ENCODE assay signal across 33 mouse cellular contexts in the genomic region with DNA sequence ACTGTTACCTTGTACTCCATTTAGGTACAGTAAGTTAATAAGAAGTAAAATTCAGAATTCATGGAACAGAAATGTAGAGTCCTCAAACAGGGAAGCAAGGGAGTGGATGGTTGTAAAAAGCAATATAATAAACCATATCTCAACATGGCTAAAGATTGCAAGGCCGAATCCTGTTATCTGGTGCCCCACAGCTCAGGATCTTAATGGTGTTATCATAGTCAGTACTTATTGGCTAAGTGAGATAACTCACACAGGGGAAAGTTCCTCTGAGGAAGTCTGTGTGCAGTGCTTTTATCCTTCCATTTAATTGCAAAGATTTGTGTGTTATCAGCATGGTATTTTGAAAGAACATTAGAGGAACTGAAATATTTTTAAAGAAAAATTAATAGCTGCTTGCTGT.
"Had no signal": no experiment of that assay in that cellular context is flagged by ENCODE, and none has a peak within 500 bp of the region (broad histone marks: within the 10 kb centered on the region; RNA-seq: fewer than 3 reads in every experiment).

No protein-coding gene starts in this region.

- H3K4me2 ChIP-seq: heart, embryonic 11.5 days; heart, embryonic 12.5 days; heart, embryonic 13.5 days; heart, embryonic 15.5 days; hindbrain, embryonic 12.5 days; hindbrain, embryonic 13.5 days; hindbrain, embryonic 14.5 days; hindbrain, embryonic 15.5 days; kidney, embryonic 15.5 days had no signal

- H3K4me1 ChIP-seq: heart, embryonic 10.5 days; heart, embryonic 12.5 days; heart, embryonic 13.5 days; heart, embryonic 15.5 days; hindbrain, embryonic 10.5 days; hindbrain, embryonic 12.5 days; hindbrain, embryonic 13.5 days; hindbrain, embryonic 15.5 days; kidney, embryonic 15.5 days had no signal

- ATAC-seq: hindbrain, embryonic 16.5 days; hindbrain, postnatal 0 days; inflammation-experienced regulatory T-cells, adult 6 months had no signal

- H3K9ac ChIP-seq: heart, embryonic 12.5 days; heart, embryonic 13.5 days; heart, embryonic 15.5 days; hindbrain, embryonic 12.5 days; hindbrain, embryonic 13.5 days; hindbrain, embryonic 14.5 days; hindbrain, embryonic 15.5 days; kidney, embryonic 15.5 days had no signal

- H3K27ac ChIP-seq: heart, embryonic 10.5 days; heart, embryonic 13.5 days; heart, embryonic 15.5 days; hindbrain, embryonic 10.5 days; hindbrain, embryonic 12.5 days; hindbrain, embryonic 13.5 days; hindbrain, embryonic 14.5 days; hindbrain, embryonic 15.5 days; hindbrain, postnatal 0 days; kidney, embryonic 15.5 days; kidney, postnatal 0 days; layer of hippocampus, adult 2 months; left cerebral cortex, adult 2 months had no signal

- DNase-seq: heart, postnatal 10 days; heart, postnatal 14 days; heart, postnatal 36 days; heart, postnatal 4 days; kidney, adult 11 months; kidney, adult 18-20 months; kidney, adult 2 months; kidney, adult 8-10 months; kidney, adult 9 months; kidney, postnatal 10 days; kidney, postnatal 14 days; kidney, postnatal 25 days; kidney, postnatal 36 days; kidney, postnatal 4 days; layer of hippocampus, adult 9-11 months; layer of hippocampus, postnatal 36 days had no signal

- H3K36me3 ChIP-seq: heart, embryonic 10.5 days; heart, embryonic 12.5 days; heart, embryonic 13.5 days; heart, embryonic 15.5 days; hindbrain, embryonic 10.5 days; hindbrain, embryonic 12.5 days; hindbrain, embryonic 13.5 days; hindbrain, embryonic 15.5 days; kidney, embryonic 15.5 days had no signal

- H3K4me3 ChIP-seq: heart, embryonic 10.5 days; heart, embryonic 12.5 days; heart, embryonic 13.5 days; heart, embryonic 15.5 days; hindbrain, embryonic 10.5 days; hindbrain, embryonic 12.5 days; hindbrain, embryonic 13.5 days; hindbrain, embryonic 15.5 days; kidney, embryonic 15.5 days; layer of hippocampus, adult 2 months; left cerebral cortex, adult 2 months had no signal

- H3K9me3 ChIP-seq: heart, embryonic 10.5 days; heart, embryonic 12.5 days; heart, embryonic 13.5 days; heart, embryonic 15.5 days; hindbrain, embryonic 10.5 days; hindbrain, embryonic 12.5 days; hindbrain, embryonic 13.5 days; hindbrain, embryonic 15.5 days; kidney, embryonic 15.5 days had no signal

- H3K27me3 ChIP-seq: heart, embryonic 12.5 days; heart, embryonic 13.5 days; heart, embryonic 15.5 days; hindbrain, embryonic 12.5 days; hindbrain, embryonic 13.5 days; hindbrain, embryonic 15.5 days; kidney, embryonic 15.5 days had no signal
